Mouse (Mus musculus): ENCODE data around the gene Mei4. TPM values are rescaled to one million over a fixed set of nuclear protein-coding genes. Genes with fewer than 3 reads are reported as not detected.

Mei4 gene
- polyA plus RNA-seq, 1 experiment from 2014 or later: 0.33 TPM

DNA sequence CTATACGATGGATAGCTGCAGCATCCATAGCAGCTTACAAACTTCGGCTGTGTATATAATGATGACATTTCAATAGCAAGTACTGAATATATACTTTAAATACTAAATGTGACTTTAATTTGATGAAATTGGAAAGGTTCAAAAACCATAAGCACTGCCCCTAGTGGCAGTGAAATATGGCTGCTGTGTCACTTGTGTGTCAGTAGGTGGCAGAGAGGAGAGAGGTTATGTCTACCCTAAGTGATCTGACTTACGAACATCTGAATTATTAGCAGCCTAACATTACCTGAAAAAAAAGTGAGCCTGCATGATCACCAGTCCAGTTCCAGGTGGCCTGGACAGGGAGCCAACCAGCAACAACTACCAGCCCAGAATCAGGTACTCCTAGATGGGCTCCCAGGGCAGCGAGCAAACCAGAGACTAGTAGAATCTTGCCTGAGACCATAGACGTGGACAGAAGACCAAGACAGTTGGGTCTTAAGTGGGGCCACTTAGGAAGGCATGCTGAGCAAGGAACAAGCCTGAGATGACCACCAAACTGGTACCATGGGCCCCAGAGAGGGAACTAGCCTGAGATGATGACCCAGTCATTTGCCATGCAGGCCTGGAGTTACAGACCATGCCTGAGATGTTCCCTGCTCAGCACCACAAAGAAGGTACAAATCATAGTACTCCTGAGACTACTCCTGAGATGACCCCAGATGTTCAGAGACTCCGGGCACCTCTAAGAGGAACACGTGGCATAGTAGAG lies 384.4 kb downstream of the Mei4 start:
- 85% methylated on average over 7 of the region's 7 CpGs for WGBS
- no peak overlapping the region for H3K9ac ChIP-seq (ENCODE audit: low read length)
- H3K4me2 ChIP-seq (ENCODE audit: low read depth): no peak overlapping the region
- H3K9me3 ChIP-seq (ENCODE audit: control insufficient read depth, low read length): no peaks in the 10 kb centered on the region
- H3K4me1 ChIP-seq (ENCODE audit: control insufficient read depth, insufficient read depth, low read length): no peaks in the 10 kb centered on the region
- no peaks in the 10 kb centered on the region for H3K27me3 ChIP-seq (ENCODE audit: control insufficient read depth, insufficient read depth, low read length)
- no peak for DNase-seq (ENCODE audit: low spot score)
- H3K36me3 ChIP-seq (ENCODE audit: control insufficient read depth, insufficient read depth, low read length): no peaks in the 10 kb centered on the region
- H3K4me3 ChIP-seq (ENCODE audit: low read depth, low read length): no peak overlapping the region
- H3K27ac ChIP-seq (ENCODE audit: low read depth, low read length): no peak overlapping the region
- ATAC-seq (ENCODE audit: insufficient read depth, low FRiP score, low TSS enrichment): no peak

Other genes with a start within 250 kb of the Mei4 start
- 0.38 and 0.39 TPM in 2 replicates for gene Htr1b, start 229.8 kb upstream of the Mei4 start, polyA plus RNA-seq (2014; fragmentation: Nextera tagmentation; extraction: Ambion mirVana)

Measured in neural tube, embryonic 11.5 days (tissue).